Mouse (Mus musculus): ENCODE results near the gene Nsl1.

Nsl1 gene

DNA sequence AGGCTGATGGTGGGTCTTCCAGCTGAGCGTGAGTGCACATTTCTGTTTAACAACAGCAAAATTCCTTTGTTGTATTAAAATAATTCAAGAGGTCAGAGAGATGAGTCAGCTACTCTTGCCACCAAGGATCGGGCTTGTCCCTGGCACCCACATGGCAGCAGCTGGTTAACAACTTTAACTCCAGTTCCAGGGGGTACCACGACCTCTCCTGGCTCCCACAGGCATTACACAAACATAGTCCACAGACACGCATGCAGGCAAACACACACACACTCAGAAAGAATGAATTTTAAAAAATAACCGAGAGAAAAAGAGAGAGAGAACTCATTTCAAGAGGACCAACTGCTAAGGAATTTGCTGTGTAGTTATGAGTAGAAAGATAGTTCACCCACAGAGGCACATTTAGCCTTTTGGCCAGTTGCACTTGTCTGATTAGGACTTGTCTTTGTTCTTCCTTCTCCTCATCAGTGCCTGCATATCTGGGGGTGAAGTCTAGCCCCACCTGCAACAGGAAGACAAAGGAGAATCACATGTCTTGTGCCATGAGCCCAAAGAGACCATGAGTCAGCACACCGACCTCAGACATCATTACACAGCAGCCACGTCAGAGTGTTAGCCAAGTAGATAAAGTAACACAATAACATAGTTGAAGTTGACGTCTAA, 7.8 kb upstream of the Nsl1 start:
- no peak for DNase-seq

- no peak for DNase-seq
Measured at GRCm38 (mm10) chr1:191055533-191055873, 7.3 kb upstream of the Nsl1 start.

DNA sequence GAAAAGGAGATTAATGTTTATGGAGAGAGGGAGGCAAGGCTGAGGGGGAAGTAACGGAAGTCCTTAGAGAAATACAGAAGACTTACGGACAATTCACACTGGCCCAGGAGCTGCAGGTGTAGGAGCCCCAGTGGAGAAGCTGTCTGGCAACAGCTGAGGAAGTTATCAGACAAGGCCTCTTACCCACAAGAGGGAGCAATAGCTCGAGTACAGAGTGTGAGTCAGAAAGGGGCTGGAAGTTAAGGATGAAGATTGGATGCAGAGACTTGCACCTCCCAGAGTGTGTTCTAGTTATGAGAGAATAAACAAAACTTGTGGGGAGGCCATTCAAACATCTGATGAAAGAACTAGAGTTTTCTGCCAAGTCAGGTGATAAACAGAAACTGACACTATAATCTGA, 5.4 kb upstream of the Nsl1 start:
- DNase-seq, result no peak

DNA sequence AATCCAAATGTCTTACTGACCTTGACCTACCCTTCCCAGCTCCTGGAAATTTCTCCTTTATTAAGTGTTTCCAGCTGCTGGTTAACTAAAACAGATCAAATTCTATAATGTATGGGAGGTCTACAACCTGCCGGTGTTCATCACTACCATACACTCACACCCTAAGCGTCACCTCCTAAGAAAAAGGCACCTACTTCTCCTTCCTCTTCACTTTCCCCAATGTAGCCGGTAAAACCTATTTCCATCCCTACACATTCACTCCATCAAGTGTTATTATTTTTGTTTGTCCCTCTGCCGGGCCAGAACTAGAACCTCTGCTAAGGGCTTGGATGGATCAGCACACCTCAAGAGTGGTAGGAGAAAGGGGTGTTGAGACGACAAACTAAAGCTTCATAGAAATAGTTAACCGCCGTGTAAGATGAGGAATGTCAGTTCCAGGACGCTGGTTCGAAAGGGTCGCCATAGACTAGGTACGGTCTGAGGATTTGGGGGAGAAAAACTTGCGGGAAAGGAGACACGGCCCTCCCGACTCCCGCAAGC, 501 bp upstream of the Nsl1 start:
- peak; percentile 19 for DNase-seq

GRCm38 (mm10) chr1:191063700-191064099, 888 bp downstream of the Nsl1 start:
- no peak for DNase-seq

GRCm38 (mm10) chr1:191064535-191064934, 1.7 kb downstream of the Nsl1 start:
- no peak for DNase-seq

DNA sequence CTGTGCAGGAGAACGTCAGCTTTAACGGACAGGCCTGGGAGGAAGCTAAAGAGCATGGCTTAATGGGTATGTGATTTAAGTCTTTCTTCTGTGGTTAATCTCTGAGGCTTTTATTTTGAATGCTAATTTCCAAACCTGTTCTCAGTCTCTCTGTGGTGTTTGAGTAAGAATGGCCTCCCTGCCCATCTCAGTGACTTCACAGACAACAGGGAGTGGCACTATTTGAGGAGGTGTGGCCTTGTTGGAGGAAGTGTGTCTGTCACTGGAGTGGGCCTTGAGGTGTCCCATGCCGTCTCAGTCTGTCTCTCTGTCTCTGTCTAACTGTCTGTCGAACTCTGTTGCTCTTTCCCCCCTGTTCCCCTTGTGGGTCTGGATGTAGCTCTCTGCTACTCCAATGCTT, 2.4 kb downstream of the Nsl1 start:
- DNase-seq, result no peak

DNA sequence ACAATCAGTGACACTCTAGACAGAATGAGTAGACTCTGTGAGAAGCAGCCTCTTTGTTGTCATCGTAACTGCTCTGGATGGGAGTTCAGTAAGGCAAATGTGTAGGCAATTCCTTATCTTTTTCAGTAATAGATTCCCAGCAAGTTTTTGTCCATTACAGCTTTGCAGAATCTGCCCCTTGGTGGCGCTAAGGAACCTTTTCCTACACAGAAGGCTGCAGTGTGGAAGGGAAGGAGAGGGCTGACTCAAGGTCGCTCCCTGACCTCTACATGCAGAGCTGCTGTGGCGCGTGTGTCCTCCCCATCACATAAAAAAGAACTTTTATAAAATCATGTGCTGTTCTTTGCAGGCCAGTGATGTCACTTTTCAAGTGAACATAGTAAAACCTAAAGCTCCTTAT, 5.6 kb downstream of the Nsl1 start:
- DNase-seq, result peak; percentile 48

DNA sequence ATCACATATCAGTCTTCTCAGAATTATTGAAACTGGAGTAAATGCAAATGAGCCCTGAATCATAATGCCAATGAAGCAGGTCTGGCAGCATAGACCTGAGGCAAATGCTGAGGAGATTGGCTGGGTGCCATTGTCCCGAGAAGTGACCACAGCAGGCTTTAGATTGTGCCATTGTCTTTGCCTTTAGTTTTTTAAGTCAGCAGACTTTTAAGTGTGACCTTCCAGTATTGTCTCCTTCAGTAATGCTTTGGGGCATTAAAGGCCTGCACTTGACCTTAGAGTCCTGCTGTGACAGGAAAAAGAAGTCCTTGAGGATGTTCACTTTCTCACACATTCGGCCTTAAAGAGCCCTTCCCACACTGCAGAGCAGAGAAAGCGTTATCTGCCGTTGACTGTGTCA, 7.4 kb downstream of the Nsl1 start:
- DNase-seq, result no peak

GRCm38 (mm10) chr1:191071613-191072012, 8.8 kb downstream of the Nsl1 start:
- DNase-seq, result no peak

DNA sequence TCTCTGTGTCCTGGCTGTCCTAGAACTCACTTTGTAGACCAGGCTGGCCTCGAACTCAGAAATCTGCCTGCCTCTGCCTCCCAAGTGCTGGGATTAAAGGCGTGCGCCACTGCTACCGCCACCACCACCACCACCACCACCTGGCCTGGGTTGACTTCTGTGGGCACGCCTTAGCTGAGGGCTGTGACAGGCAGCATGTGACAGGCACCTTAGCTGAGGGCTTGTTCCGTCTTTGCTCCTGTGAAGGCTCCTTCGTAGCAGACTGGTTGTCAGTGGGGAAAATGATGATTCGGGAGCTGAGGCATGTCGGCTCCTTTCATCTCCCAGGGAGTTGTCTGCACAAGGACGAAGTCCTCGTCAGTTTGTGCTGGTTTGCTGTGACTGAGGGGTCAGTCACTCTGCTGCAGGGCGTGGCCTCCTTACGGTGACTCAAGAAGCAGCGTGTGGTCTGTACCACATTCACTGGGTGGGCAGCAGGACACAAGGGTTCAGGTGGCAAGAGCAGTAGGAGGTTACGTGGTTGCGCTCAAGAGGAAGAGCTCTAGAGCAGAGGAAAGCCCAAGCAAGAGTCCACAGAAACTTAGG, 9.6 kb downstream of the Nsl1 start:
- DNase-seq, result no peak

- no peak for DNase-seq
Measured at GRCm38 (mm10) chr1:191073001-191073400, 10.2 kb downstream of the Nsl1 start.

DNA sequence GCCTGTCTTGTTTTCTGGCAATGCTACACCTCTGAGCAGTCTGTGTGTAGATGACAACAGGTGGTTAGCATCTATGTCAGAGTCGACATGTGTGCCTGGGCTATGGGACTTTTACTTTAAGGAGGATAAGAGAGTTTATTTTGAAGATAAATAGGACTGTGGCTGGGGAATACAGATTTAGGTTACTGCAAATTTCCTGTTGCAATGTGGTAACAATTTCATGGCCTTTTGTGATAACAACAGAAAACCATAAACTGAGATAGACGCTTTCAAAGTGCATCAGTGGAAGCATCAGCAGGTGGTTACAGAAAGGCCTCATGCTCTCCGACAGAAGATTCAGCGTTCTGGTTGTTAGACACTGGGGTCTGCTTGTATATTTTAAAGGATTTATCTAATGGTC, 10.7 kb downstream of the Nsl1 start:
- DNase-seq, result no peak

DNA sequence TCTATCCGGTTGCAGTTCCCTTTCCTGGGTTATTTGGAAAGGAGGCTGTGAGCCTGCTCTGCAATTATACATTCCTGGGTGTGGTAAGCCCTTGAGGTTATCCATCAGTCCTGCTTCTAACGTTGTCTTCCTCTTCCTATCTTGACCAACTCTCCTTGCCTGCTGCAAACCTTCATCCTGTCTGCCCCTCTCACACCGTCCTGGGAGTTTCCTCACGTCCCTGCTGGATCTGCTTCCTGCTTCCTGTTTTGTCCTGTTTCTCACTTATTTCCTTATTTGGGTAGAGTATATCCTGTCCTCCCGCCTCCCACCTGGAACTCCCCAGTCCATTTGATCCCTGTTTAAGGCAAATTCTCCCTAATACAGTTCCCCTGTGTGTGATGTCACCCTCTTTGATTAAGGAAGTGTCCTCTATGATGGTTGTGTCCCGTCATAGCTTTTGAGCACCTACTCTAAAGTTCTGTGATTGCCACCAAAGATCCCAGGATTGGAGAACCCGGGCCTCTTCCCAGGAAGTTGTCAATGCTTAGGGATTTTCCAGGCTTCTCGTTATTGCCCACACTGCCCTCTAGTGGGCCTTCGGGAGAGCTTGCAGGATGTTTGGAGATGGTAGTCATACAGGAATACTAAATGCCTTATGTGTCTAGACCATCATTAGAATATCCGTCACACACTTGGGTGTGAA, 12.5 kb downstream of the Nsl1 start:
- peak; percentile 76 for DNase-seq

GRCm38 (mm10) chr1:191083230-191083629, 20.4 kb downstream of the Nsl1 start:
- no peak for DNase-seq

GRCm38 (mm10) chr1:191084951-191085559, 22.2 kb downstream of the Nsl1 start:
- peak; percentile 49 for DNase-seq

DNA sequence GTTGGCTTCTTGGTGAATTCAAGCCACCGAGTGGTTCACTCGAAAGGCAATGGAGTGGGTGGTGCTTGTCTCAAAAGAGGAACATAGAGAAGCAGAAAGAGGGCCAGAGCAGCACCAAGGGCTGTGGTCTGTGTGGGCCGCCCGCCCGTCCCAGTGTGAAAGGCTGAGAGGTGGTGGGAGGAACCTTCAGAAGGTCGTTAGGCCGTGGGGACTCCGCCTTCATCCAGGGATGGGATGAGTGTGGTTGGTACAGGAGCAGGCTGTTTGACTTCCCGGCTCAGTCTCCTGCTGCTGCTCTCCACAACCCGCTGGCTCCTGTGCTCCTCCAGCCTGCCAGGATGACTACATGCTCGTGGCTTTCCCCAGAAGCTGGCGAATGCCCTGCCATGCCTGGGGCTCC, 22.8 kb downstream of the Nsl1 start:
- DNase-seq, result no peak

DNA sequence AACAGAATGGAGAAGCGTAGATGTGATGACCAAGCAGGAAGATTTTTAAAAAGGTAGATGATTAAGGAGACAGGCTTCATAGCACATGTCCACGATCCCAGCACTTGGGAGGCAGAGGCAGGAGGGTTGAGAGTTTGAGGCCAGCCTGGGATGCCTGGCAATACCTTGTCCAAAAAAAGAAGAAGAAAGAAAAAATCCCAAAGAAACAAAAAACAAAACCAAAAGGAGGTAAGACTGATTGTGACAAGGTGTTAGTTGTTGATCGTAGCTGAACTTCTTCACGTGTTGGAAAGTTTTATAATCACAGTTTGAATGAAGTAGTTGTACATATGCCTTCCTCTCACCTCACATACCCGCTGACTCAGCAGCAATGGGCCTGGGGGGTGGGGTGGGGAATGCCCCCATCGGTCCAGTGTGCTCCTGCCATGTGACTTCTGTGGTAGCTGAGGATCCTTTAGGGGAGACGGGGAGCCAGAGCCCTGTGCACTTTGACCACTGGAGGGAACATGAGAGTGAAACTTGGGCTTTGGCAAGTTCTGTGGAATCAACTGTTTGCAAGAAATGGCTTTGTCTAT, 23.6 kb downstream of the Nsl1 start:
- no peak for DNase-seq

GRCm38 (mm10) chr1:191086960-191087359, 24.1 kb downstream of the Nsl1 start:
- no peak for DNase-seq

DNA sequence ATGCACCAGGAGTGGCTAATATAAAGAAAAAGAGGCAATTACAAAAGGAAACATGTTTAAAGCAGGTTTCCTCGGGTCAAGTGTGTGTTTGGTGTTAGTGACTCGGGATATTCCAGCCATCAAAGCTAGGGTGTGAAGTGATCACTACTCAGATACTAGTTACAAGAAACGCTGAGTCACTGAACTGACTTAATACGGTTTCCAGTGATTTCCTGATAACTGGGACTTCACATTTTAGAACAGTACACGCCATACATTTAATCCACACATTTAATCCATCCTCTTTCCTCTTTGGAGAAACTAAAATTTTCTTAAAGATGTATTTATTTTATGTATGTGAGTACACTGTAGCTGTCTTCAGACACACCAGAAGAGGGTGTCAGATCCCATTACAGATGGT, 25.1 kb downstream of the Nsl1 start:
- no peak for DNase-seq

DNA sequence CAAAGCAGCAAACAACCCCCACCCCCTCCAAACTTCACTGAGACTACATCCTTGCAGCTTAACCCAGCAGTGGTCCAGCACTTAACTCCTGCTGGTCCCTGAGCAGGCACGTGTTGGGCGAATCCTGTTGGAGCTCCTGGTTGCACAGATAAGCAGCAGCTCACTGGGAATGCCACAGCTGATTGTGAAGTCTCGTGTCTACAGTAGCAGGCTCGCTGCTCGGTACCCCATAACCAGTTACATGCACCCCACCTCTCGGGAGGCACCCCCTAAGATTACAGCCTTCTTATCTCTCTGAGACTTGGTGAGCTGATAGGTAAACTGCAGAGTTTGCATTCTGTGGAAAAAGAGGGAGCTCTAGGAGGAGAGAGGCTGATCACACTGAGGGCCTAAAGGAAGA, 26.5 kb downstream of the Nsl1 start:
- DNase-seq, result no peak

DNA sequence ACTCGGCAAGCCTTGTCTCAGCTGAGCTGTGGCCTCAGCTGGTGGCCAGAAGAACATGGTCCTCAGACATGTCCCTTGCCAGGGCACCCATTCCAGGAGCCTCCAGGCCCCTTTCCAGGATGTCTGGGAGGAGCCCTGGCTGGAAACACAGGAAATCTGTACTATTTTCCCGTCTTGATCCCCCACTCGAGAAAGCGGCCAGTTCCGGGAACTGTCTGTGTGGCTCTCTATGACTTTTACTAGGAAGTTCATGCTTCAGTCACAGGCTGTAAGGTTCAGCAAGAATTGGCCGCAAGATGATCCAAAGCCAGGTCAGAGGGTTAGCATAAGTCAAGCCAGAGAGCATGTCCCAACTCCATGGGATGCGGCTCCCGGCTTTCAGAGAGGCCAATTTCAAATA, 29.2 kb downstream of the Nsl1 start:
- no peak for DNase-seq

DNA sequence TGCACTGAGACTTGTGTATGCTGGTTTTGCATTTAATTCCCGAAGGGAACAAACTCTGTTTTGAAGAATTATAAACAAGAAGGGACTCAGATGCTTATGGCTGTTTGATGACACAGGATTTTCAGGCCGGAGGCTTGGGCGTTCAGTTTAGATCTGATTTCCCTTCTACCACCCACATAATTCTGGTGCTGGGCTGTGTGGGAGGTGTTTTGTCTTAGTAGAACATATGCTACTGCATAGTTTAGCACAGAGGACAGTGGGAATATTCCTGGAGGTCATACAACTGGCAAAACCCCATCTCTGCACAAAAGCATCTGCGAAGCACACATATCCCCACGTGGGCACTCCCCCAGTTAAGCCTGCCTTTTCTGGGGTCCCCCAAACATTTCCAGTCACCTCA, 30.8 kb downstream of the Nsl1 start:
- DNase-seq, result no peak

- no peak for DNase-seq
Measured at GRCm38 (mm10) chr1:191095019-191095418, 32.2 kb downstream of the Nsl1 start.
